Mouse (Mus musculus): ENCODE data around the gene Abca17. TPM values are rescaled to one million over a fixed set of nuclear protein-coding genes. Genes with fewer than 3 reads are reported as not detected.

Gene Abca17
- polyA plus RNA-seq, 1 experiment from 2014 or later: not detected

GRCm38 (mm10) chr17:24375094-24375712 is 24.3 kb upstream of the Abca17 start:
- Histone ChIP-seq H3K36me3 (ENCODE audit: control insufficient read depth, insufficient read depth) (peaks cover 47% of the 10 kb centered on the region), H3K4me3 (ENCODE audit: low read depth, low read length) (no peak overlapping the region), H3K27ac (ENCODE audit: low read length) (no peak overlapping the region), H3K9me3 (replicated peaks; ENCODE audit: control insufficient read depth, low read length) (no peaks in the 10 kb centered on the region), H3K9ac (ENCODE audit: low read depth, low read length) (no peak overlapping the region), H3K4me2 (ENCODE audit: low read depth, low read length) (no peak overlapping the region), H3K4me1 (ENCODE audit: control insufficient read depth, low read depth, low read length) (peaks cover 17% of the 10 kb centered on the region), H3K27me3 (ENCODE audit: control insufficient read depth, insufficient read depth, low read depth, low read length) (no peaks in the 10 kb centered on the region)
- WGBS (ENCODE audit: insufficient replicate concordance): 70% methylated on average over 4 of the region's 5 CpGs
- peak; percentile 27; the same call in 1 of the 2 replicates for ATAC-seq (ENCODE audit: low read depth)

GRCm38 (mm10) chr17:24365863-24366262 is 15.0 kb upstream of the Abca17 start:
- peak; percentile 36; the same call in 1 of the 2 replicates for ATAC-seq (ENCODE audit: low read depth)
- 75% methylated on average over 13 of the region's 13 CpGs for WGBS (ENCODE audit: insufficient replicate concordance)
- H3K4me3 ChIP-seq (ENCODE audit: low read depth, low read length): no peak overlapping the region
- peaks cover 7% of the 10 kb centered on the region for H3K4me1 ChIP-seq (ENCODE audit: control insufficient read depth, low read depth, low read length)
- no peaks in the 10 kb centered on the region for H3K9me3 ChIP-seq (replicated peaks; ENCODE audit: control insufficient read depth, low read length)
- H3K4me2 ChIP-seq (ENCODE audit: low read depth, low read length): no peak overlapping the region
- H3K27me3 ChIP-seq (ENCODE audit: control insufficient read depth, insufficient read depth, low read depth, low read length): no peaks in the 10 kb centered on the region
- no peak overlapping the region for H3K9ac ChIP-seq (ENCODE audit: low read depth, low read length)
- no peak overlapping the region for H3K27ac ChIP-seq (ENCODE audit: low read length)
- H3K36me3 ChIP-seq (ENCODE audit: control insufficient read depth, insufficient read depth): peaks cover 24% of the 10 kb centered on the region

GRCm38 (mm10) chr17:24364461-24364860 is 13.6 kb upstream of the Abca17 start:
- 88% methylated on average over 9 of the region's 9 CpGs for WGBS (ENCODE audit: insufficient replicate concordance)
- H3K9me3 ChIP-seq (replicated peaks; ENCODE audit: control insufficient read depth, low read length): no peaks in the 10 kb centered on the region
- no peak for ATAC-seq (ENCODE audit: low read depth)
- H3K36me3 ChIP-seq (ENCODE audit: control insufficient read depth, insufficient read depth): peaks cover 23% of the 10 kb centered on the region
- no peaks in the 10 kb centered on the region for H3K27me3 ChIP-seq (ENCODE audit: control insufficient read depth, insufficient read depth, low read depth, low read length)
- no peak overlapping the region for H3K4me3 ChIP-seq (ENCODE audit: low read depth, low read length)
- H3K4me2 ChIP-seq (ENCODE audit: low read depth, low read length): no peak overlapping the region
- no peak overlapping the region for H3K9ac ChIP-seq (ENCODE audit: low read depth, low read length)
- peaks cover 18% of the 10 kb centered on the region for H3K4me1 ChIP-seq (ENCODE audit: control insufficient read depth, low read depth, low read length)
- no peak overlapping the region for H3K27ac ChIP-seq (ENCODE audit: low read length)

GRCm38 (mm10) chr17:24362527-24362926 is 11.7 kb upstream of the Abca17 start:
- peak; percentile 84 for ATAC-seq (ENCODE audit: low read depth)
- no peak overlapping the region for H3K4me3 ChIP-seq (ENCODE audit: low read depth, low read length)
- H3K36me3 ChIP-seq (ENCODE audit: control insufficient read depth, insufficient read depth): peaks cover 21% of the 10 kb centered on the region
- no peak overlapping the region for H3K4me2 ChIP-seq (ENCODE audit: low read depth, low read length)
- H3K9me3 ChIP-seq (replicated peaks; ENCODE audit: control insufficient read depth, low read length): no peaks in the 10 kb centered on the region
- peak overlapping the region; percentile 56 for H3K27ac ChIP-seq (ENCODE audit: low read length)
- no peak overlapping the region for H3K9ac ChIP-seq (ENCODE audit: low read depth, low read length)
- peaks cover 23% of the 10 kb centered on the region for H3K4me1 ChIP-seq (ENCODE audit: control insufficient read depth, low read depth, low read length)
- WGBS (ENCODE audit: insufficient replicate concordance): 72% methylated on average over 9 of the region's 9 CpGs
- H3K27me3 ChIP-seq (ENCODE audit: control insufficient read depth, insufficient read depth, low read depth, low read length): no peaks in the 10 kb centered on the region

GRCm38 (mm10) chr17:24361291-24361690 is 10.4 kb upstream of the Abca17 start:
- no peak for ATAC-seq (ENCODE audit: low read depth)
- no peaks in the 10 kb centered on the region for H3K9me3 ChIP-seq (replicated peaks; ENCODE audit: control insufficient read depth, low read length)
- H3K27me3 ChIP-seq (ENCODE audit: control insufficient read depth, insufficient read depth, low read depth, low read length): no peaks in the 10 kb centered on the region
- H3K27ac ChIP-seq (ENCODE audit: low read length): no peak overlapping the region
- H3K36me3 ChIP-seq (ENCODE audit: control insufficient read depth, insufficient read depth): peaks cover 9% of the 10 kb centered on the region
- H3K9ac ChIP-seq (ENCODE audit: low read depth, low read length): no peak overlapping the region
- 73% methylated on average over 5 of the region's 5 CpGs for WGBS (ENCODE audit: insufficient replicate concordance)
- peaks cover 26% of the 10 kb centered on the region for H3K4me1 ChIP-seq (ENCODE audit: control insufficient read depth, low read depth, low read length)
- no peak overlapping the region for H3K4me3 ChIP-seq (ENCODE audit: low read depth, low read length)
- H3K4me2 ChIP-seq (ENCODE audit: low read depth, low read length): no peak overlapping the region

- peaks cover 30% of the 10 kb centered on the region for H3K4me1 ChIP-seq (ENCODE audit: control insufficient read depth, low read depth, low read length)
- peaks cover 7% of the 10 kb centered on the region for H3K36me3 ChIP-seq (ENCODE audit: control insufficient read depth, insufficient read depth)
- no peak for ATAC-seq (ENCODE audit: low read depth)
- 69% methylated on average over 8 of the region's 8 CpGs for WGBS (ENCODE audit: insufficient replicate concordance)
- no peak overlapping the region for H3K4me3 ChIP-seq (ENCODE audit: low read depth, low read length)
- H3K27ac ChIP-seq (ENCODE audit: low read length): 0 out of 2 replicates have a peak overlapping the region, but pooled peaks have one; percentile 6
- H3K9ac ChIP-seq (ENCODE audit: low read depth, low read length): no peak overlapping the region
- H3K27me3 ChIP-seq (ENCODE audit: control insufficient read depth, insufficient read depth, low read depth, low read length): no peaks in the 10 kb centered on the region
- H3K4me2 ChIP-seq (ENCODE audit: low read depth, low read length): no peak overlapping the region
- no peaks in the 10 kb centered on the region for H3K9me3 ChIP-seq (replicated peaks; ENCODE audit: control insufficient read depth, low read length)
Observed at GRCm38 (mm10) chr17:24360841-24361240, 10.0 kb upstream of the Abca17 start.

- Histone ChIP-seq H3K9me3 (replicated peaks; ENCODE audit: control insufficient read depth, low read length) (no peaks in the 10 kb centered on the region), H3K27ac (ENCODE audit: low read length) (peak overlapping the region; percentile 62), H3K27me3 (ENCODE audit: control insufficient read depth, insufficient read depth, low read depth, low read length) (no peaks in the 10 kb centered on the region), H3K4me1 (ENCODE audit: control insufficient read depth, low read depth, low read length) (peaks cover 37% of the 10 kb centered on the region), H3K4me2 (ENCODE audit: low read depth, low read length) (no peak overlapping the region), H3K36me3 (ENCODE audit: control insufficient read depth, insufficient read depth) (peaks cover 5% of the 10 kb centered on the region), H3K4me3 (ENCODE audit: low read depth, low read length) (no peak overlapping the region), H3K9ac (ENCODE audit: low read depth, low read length) (no peak overlapping the region)
- ATAC-seq (ENCODE audit: low read depth): no peak
- 52% methylated on average over 2 of the region's 2 CpGs for WGBS (ENCODE audit: insufficient replicate concordance)
Observed at GRCm38 (mm10) chr17:24359903-24360302, 9.0 kb upstream of the Abca17 start.

- Histone ChIP-seq H3K27me3 (ENCODE audit: control insufficient read depth, insufficient read depth, low read depth, low read length) (no peaks in the 10 kb centered on the region), H3K9me3 (replicated peaks; ENCODE audit: control insufficient read depth, low read length) (no peaks in the 10 kb centered on the region), H3K27ac (ENCODE audit: low read length) (peak overlapping the region; percentile 62; the same call in 1 of the 2 replicates), H3K36me3 (ENCODE audit: control insufficient read depth, insufficient read depth) (peaks cover 2% of the 10 kb centered on the region), H3K4me2 (ENCODE audit: low read depth, low read length) (no peak overlapping the region), H3K9ac (ENCODE audit: low read depth, low read length) (no peak overlapping the region), H3K4me3 (ENCODE audit: low read depth, low read length) (no peak overlapping the region), H3K4me1 (ENCODE audit: control insufficient read depth, low read depth, low read length) (peaks cover 46% of the 10 kb centered on the region)
- no peak for ATAC-seq (ENCODE audit: low read depth)
- WGBS (ENCODE audit: insufficient replicate concordance): 78% methylated on average over 8 of the region's 8 CpGs
Observed at GRCm38 (mm10) chr17:24359006-24359405, 8.1 kb upstream of the Abca17 start.

GRCm38 (mm10) chr17:24355284-24355683 is 4.4 kb upstream of the Abca17 start:
- Histone ChIP-seq H3K4me2 (ENCODE audit: low read depth, low read length) (peak overlapping the region; percentile 95), H3K4me3 (ENCODE audit: low read depth, low read length) (no peak overlapping the region), H3K27me3 (ENCODE audit: control insufficient read depth, insufficient read depth, low read depth, low read length) (peaks cover 8% of the 10 kb centered on the region), H3K36me3 (ENCODE audit: control insufficient read depth, insufficient read depth) (peaks cover 2% of the 10 kb centered on the region; the same call in 1 of the 2 replicates), H3K4me1 (ENCODE audit: control insufficient read depth, low read depth, low read length) (peaks cover 59% of the 10 kb centered on the region), H3K9me3 (replicated peaks; ENCODE audit: control insufficient read depth, low read length) (no peaks in the 10 kb centered on the region), H3K9ac (ENCODE audit: low read depth, low read length) (0 out of 2 replicates have a peak overlapping the region, but pooled peaks have one; percentile 6), H3K27ac (ENCODE audit: low read length) (peak overlapping the region; percentile 87)
- 65% methylated on average over 8 of the region's 8 CpGs for WGBS (ENCODE audit: insufficient replicate concordance)
- ATAC-seq (ENCODE audit: low read depth): no peak
